Mouse (Mus musculus) erythroblast, embryonic 14.5 days (primary cell): ENCODE data around the gene Hcn2.

ENCODE experiments used
- GATA1 ChIP-seq: IDR thresholded peaks from 2 replicates; pipeline ENCODE4 v1.6.1; 2012; ENCODE audit warnings: low read length, inconsistent platforms, mixed read lengths
- TAL1 ChIP-seq: IDR thresholded peaks from 3 replicates; pipeline ENCODE4 v1.6.1; 2012; ENCODE audit warnings: low read length, inconsistent platforms, mixed read lengths

- TF ChIP-seq GATA1 (no peak), TAL1 (no peak)
These were observed 34.7 kb upstream of the Hcn2 start, which contains the start of gene Cdc34 for GRCm38 (mm10) chr10:79681591-79682245.
